Mouse (Mus musculus) layer of hippocampus, postnatal 10 days (tissue): ENCODE results near the gene Tmem270. TPM values are rescaled to one million over a fixed set of nuclear protein-coding genes. Genes with fewer than 3 reads are reported as not detected.
A peak's percentile ranks its signal among the peaks of the same experiment; 100 is the strongest.

Experiments used
- DNase-seq, 2 experiments: peaks; one replicate each; pipeline ENCODE4 v3.0.0; 2021; ENCODE audit warnings: low spot score in 2 of 2
- total RNA-seq, 2 experiments: library from RNA; stranded (reverse); gene quantifications; 2 replicates each; pipeline ENCODE4 v1.2.3; 2021

Tmem270 gene
- total RNA-seq, 2 experiments from 2014 or later = not detected

- DNase-seq = no peak
These were observed 18.8 kb downstream of the Tmem270 start for GRCm38 (mm10) chr5:134887447-134888335.

- DNase-seq = no peak
These were observed 23.5 kb downstream of the Tmem270 start for GRCm38 (mm10) chr5:134883077-134883476.

- no peak for DNase-seq
These were observed 29.7 kb downstream of the Tmem270 start for GRCm38 (mm10) chr5:134876801-134877200.

GRCm38 (mm10) chr5:134875245-134875644, 31.3 kb downstream of the Tmem270 start:
- DNase-seq = no peak

GRCm38 (mm10) chr5:134873956-134874879, 32.3 kb downstream of the Tmem270 start:
- DNase-seq = peak; percentile 68 to 70

- no peak for DNase-seq
These were observed 33.5 kb downstream of the Tmem270 start for GRCm38 (mm10) chr5:134873034-134873433.

- no peak for DNase-seq
These were observed 33.9 kb downstream of the Tmem270 start for GRCm38 (mm10) chr5:134872597-134872996.

- DNase-seq = no peak
These were observed 38.0 kb downstream of the Tmem270 start for GRCm38 (mm10) chr5:134868506-134868905.

- DNase-seq = no peak
These were observed 39.0 kb downstream of the Tmem270 start for GRCm38 (mm10) chr5:134867320-134868144.

GRCm38 (mm10) chr5:134865158-134865557, 41.4 kb downstream of the Tmem270 start:
- peak; percentile 43 to 53 for DNase-seq

- no peak for DNase-seq
These were observed 44.5 kb downstream of the Tmem270 start for GRCm38 (mm10) chr5:134861902-134862497.

GRCm38 (mm10) chr5:134859193-134859592, 47.3 kb downstream of the Tmem270 start:
- no peak for DNase-seq

- no peak for DNase-seq
These were observed 48.2 kb downstream of the Tmem270 start for GRCm38 (mm10) chr5:134858378-134858777.

GRCm38 (mm10) chr5:134852873-134853272, 53.7 kb downstream of the Tmem270 start:
- no peak for DNase-seq

Other genes starting within 250 kb of the Tmem270 start
- gene Limk1, start 218.1 kb downstream of the Tmem270 start, total RNA-seq = 10 to 100 TPM; 59.1 to 67.5 TPM
- 10 to 100 TPM; 94.0 to 99.5 TPM for gene Eln, start 159.4 kb downstream of the Tmem270 start, total RNA-seq
- gene Cldn13, start 8.8 kb upstream of the Tmem270 start, total RNA-seq = not detected
- 10 to 100 TPM in 1 of 2 experiments, 1 to 10 TPM in 1; 9.3 to 10.8 TPM for gene Mettl27, start 25.6 kb upstream of the Tmem270 start, total RNA-seq
- not detected for gene Cldn4, start 40.2 kb upstream of the Tmem270 start, total RNA-seq
- gene Cldn3, start 79.5 kb upstream of the Tmem270 start, total RNA-seq = 1 to 10 TPM; 3.5 to 5.2 TPM
- 10 to 100 TPM; 41.1 to 49.2 TPM for gene Abhd11, start 102.4 kb upstream of the Tmem270 start, total RNA-seq
- 100 to 1,000 TPM; 182 to 196 TPM for gene Stx1a, start 116.7 kb upstream of the Tmem270 start, total RNA-seq
- gene Dnajc30, start 157.5 kb upstream of the Tmem270 start, total RNA-seq = 10 to 100 TPM; 35.5 to 38.0 TPM
- gene Bud23, start 158.2 kb upstream of the Tmem270 start, total RNA-seq = 10 to 100 TPM; 49.8 to 54.7 TPM
- gene Vps37d, start 171.5 kb upstream of the Tmem270 start, total RNA-seq = 10 to 100 TPM; 31.7 to 34.8 TPM
- 1 to 10 TPM; 3.6 to 4.4 TPM for gene Mlxipl, start 183.2 kb upstream of the Tmem270 start, total RNA-seq
- gene Tbl2, start 242.9 kb upstream of the Tmem270 start, total RNA-seq = 10 to 100 TPM; 23.0 to 23.7 TPM